Mouse (Mus musculus): ENCODE measurements at regions not wholly inside any gene's neighbourhood (a gene's known extent, or its start where the extent isn't known, plus 50 kb on each side); places are given as distances from the start of the nearest gene placed in this dataset.

- DNase-seq: no peak
These were observed 383.6 kb downstream of the Casp12 start for GRCm38 (mm10) chr9:5728843-5729242.

DNA sequence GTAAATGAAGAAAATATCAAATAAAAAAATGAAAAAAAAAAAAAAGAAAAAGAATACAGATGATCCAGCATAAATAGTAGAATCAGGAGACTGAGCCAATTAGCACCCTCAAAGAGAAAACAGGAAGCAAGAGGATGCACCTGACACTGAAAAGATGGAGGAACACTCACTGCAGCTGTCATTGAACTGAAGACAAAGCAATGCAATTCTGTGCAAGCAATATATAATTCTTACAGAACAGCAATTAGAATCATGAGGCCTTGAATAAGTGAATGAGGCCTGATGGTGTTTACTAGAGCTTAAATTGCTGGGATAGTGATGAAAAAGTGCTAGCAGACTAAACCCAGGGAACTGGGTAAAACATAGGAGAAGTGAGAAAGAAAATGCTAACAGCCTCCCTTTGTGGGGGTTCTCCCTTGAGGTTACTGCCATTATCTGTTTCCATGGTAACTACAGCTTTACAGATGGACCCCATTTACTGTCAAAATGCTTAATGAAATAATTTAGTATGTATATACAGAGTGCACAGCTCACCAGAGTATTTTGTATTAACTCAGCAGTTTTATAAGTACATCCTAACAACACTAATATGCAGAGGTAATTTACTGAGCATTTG is 407.6 kb downstream of the Casp12 start:
- no peak for DNase-seq

GRCm38 (mm10) chr9:5753785-5754184 is 408.6 kb downstream of the Casp12 start:
- DNase-seq: no peak

- no peak for DNase-seq
These were observed 407.2 kb upstream of the Pdgfd start for GRCm38 (mm10) chr9:5761215-5761614.

DNA sequence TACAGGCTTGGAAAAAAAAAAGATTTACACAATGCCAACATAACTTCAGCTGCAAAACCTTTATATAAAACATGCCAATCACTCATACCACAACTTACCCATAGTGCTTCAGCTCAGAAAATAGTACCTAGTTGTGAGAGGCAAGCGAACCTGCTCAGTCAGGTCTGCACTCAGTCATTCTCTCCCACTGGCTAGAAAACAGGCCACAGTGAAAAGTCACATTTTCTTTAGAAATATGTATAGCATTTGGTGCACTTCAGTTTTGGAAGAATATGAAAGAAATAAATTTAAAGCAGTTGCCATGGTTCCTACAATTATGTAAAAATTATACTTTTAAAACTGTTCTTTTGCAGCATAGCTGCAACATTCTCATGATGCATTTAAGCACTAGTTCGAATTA is 398.5 kb upstream of the Pdgfd start:
- no peak for DNase-seq

GRCm38 (mm10) chr9:5771158-5771557 is 397.2 kb upstream of the Pdgfd start:
- no peak for DNase-seq
